Mouse (Mus musculus) midbrain, embryonic 16.5 days (tissue): ENCODE measurements around the gene Clic3. TPM values are rescaled to one million over a fixed set of nuclear protein-coding genes. Genes with fewer than 3 reads are reported as not detected.

Experiments
- ATAC-seq: fragments of 200-750 bp; cut with Nextera tagmentation; 2 replicates; pipeline ENCODE4 v1.8.0; 2017; ENCODE audit warnings: moderate TSS enrichment
- H3K27ac ChIP-seq: fragments of 300-500 bp; sonication (generic); 2 replicates; pipeline ENCODE4 v1.5.1; 2014; ENCODE audit warnings: mild to moderate bottlenecking, low read length, mixed read lengths
- H3K27me3 ChIP-seq: fragments of 300-500 bp; sonication (generic); 2 replicates; pipeline ENCODE4 v1.6.1; 2014; ENCODE audit warnings: low read depth, low read length, mixed read lengths; ENCODE audit not compliant: control insufficient read depth, insufficient read depth
- H3K36me3 ChIP-seq: fragments of 300-500 bp; sonication (generic); 2 replicates; pipeline ENCODE4 v1.6.1; 2014; ENCODE audit warnings: mild to moderate bottlenecking, low read length, moderate library complexity, mixed read lengths; ENCODE audit not compliant: control insufficient read depth, insufficient read depth
- H3K4me1 ChIP-seq: fragments of 300-500 bp; sonication (generic); 2 replicates; pipeline ENCODE4 v1.6.1; 2014; ENCODE audit warnings: mild to moderate bottlenecking, low read length, mixed read lengths; ENCODE audit not compliant: control insufficient read depth, insufficient read depth
- H3K4me2 ChIP-seq: fragments of 300-500 bp; sonication (generic); 2 replicates; pipeline ENCODE4 v1.6.1; 2014; ENCODE audit warnings: mild to moderate bottlenecking, low read length, mixed read lengths
- H3K4me3 ChIP-seq: fragments of 300-500 bp; sonication (generic); 2 replicates; pipeline ENCODE4 v1.5.1; 2014; ENCODE audit warnings: low read depth, mild to moderate bottlenecking, low read length, moderate library complexity, mixed read lengths
- H3K9ac ChIP-seq: fragments of 300-500 bp; sonication (generic); 2 replicates; pipeline ENCODE4 v1.6.1; 2014; ENCODE audit warnings: low read depth, low read length, mixed read lengths
- H3K9me3 ChIP-seq: fragments of 300-500 bp; sonication (generic); replicated peaks from 2 replicates; pipeline ENCODE4 v1.6.1; 2014; ENCODE audit warnings: mild to moderate bottlenecking, low read length, mixed read lengths; ENCODE audit not compliant: control insufficient read depth, poor library complexity, severe bottlenecking
- WGBS: fragments of 180-500 bp; shearing (Covaris S2); extraction: QIAGEN DNeasy Blood & Tissue Kit; methylation state at CpG from one replicate; pipeline ENCODE4 v1.1.7; 2014; 5-methylcytosine and 5-hydroxymethylcytosine counted together
- polyA plus RNA-seq: library from polyadenylated mRNA; unstranded; fragments of >200 nt; fragmentation: Nextera tagmentation; extraction: Ambion mirVana; gene quantifications from 2 replicates; pipeline ENCODE4 v1.2.1, GENCODE M21; 2015

Clic3 gene
- polyA plus RNA-seq, 1 experiment from 2014 or later = 2.8 TPM

GRCm38 (mm10) chr2:25427256-25427655 lies 29.4 kb upstream of the Clic3 start:
- H3K4me3 ChIP-seq = no peak overlapping the region
- H3K36me3 ChIP-seq = no peaks in the 10 kb centered on the region
- 91% methylated on average over 5 of the region's 5 CpGs for WGBS
- H3K9ac ChIP-seq = no peak overlapping the region
- H3K27ac ChIP-seq = no peak overlapping the region
- peaks cover 5% of the 10 kb centered on the region; the same call in 1 of the 2 replicates for H3K27me3 ChIP-seq
- H3K4me1 ChIP-seq = peaks cover 22% of the 10 kb centered on the region
- H3K4me2 ChIP-seq = no peak overlapping the region
- ATAC-seq = no peak
- no peaks in the 10 kb centered on the region for H3K9me3 ChIP-seq

- Histone ChIP-seq H3K4me2 (peak within 1 kb of the TSS; percentile 76), H3K36me3 (peaks cover 6% of the 10 kb centered on the region; the same call in 1 of the 2 replicates), H3K4me1 (peaks cover 22% of the 10 kb centered on the region), H3K27ac (peak within 1 kb of the TSS; percentile 84), H3K9ac (peak within 1 kb of the TSS; percentile 94), H3K27me3 (peaks cover 5% of the 10 kb centered on the region; the same call in 1 of the 2 replicates), H3K9me3 (no peaks in the 10 kb centered on the region), H3K4me3 (peak within 1 kb of the TSS; percentile 67)
- ATAC-seq = peak; percentile 87
- WGBS = under 1% methylated on average over 53 of the region's 89 CpGs
Observed at GRCm38 (mm10) chr2:25428442-25429236, 28.0 kb upstream of the Clic3 start, which contains the start of gene Abca2. Gene Abca2 (plus strand): TSS chr2:25428703.

- peak overlapping the region; percentile 94 for H3K9ac ChIP-seq
- H3K27ac ChIP-seq = peak overlapping the region; percentile 84; the same call in 1 of the 2 replicates
- peak overlapping the region; percentile 67 for H3K4me3 ChIP-seq
- 66% methylated on average over 5 of the region's 5 CpGs for WGBS
- no peaks in the 10 kb centered on the region for H3K9me3 ChIP-seq
- peak overlapping the region; percentile 76 for H3K4me2 ChIP-seq
- H3K4me1 ChIP-seq = peaks cover 22% of the 10 kb centered on the region
- peaks cover 5% of the 10 kb centered on the region; the same call in 1 of the 2 replicates for H3K27me3 ChIP-seq
- ATAC-seq = no peak
- H3K36me3 ChIP-seq = peaks cover 9% of the 10 kb centered on the region; the same call in 1 of the 2 replicates
Observed at GRCm38 (mm10) chr2:25429435-25430180, 27.0 kb upstream of the Clic3 start.

- H3K9me3 ChIP-seq = no peaks in the 10 kb centered on the region
- H3K4me1 ChIP-seq = peaks cover 22% of the 10 kb centered on the region
- H3K36me3 ChIP-seq = peaks cover 18% of the 10 kb centered on the region; the same call in 1 of the 2 replicates
- peak; percentile 5; the same call in 1 of the 2 replicates for ATAC-seq
- peak overlapping the region; percentile 6; the same call in 1 of the 2 replicates for H3K4me3 ChIP-seq
- peaks cover 4% of the 10 kb centered on the region; the same call in 1 of the 2 replicates for H3K27me3 ChIP-seq
- peak overlapping the region; percentile 76 for H3K4me2 ChIP-seq
- H3K27ac ChIP-seq = no peak overlapping the region
- WGBS = 55% methylated on average over 17 of the region's 17 CpGs
- H3K9ac ChIP-seq = peak overlapping the region; percentile 43
Observed at GRCm38 (mm10) chr2:25430395-25431233, 26.0 kb upstream of the Clic3 start.

GRCm38 (mm10) chr2:25431308-25431855 lies 25.3 kb upstream of the Clic3 start:
- no peak overlapping the region for H3K4me3 ChIP-seq
- ATAC-seq = no peak
- WGBS = 42% methylated on average over 6 of the region's 6 CpGs

GRCm38 (mm10) chr2:25432326-25433098 lies 24.1 kb upstream of the Clic3 start:
- H3K27me3 ChIP-seq = no peaks in the 10 kb centered on the region
- H3K4me2 ChIP-seq = no peak overlapping the region
- 83% methylated on average over 11 of the region's 11 CpGs for WGBS
- ATAC-seq = no peak
- no peaks in the 10 kb centered on the region for H3K9me3 ChIP-seq
- H3K4me1 ChIP-seq = peaks cover 22% of the 10 kb centered on the region
- no peak overlapping the region for H3K27ac ChIP-seq
- peaks cover 33% of the 10 kb centered on the region for H3K36me3 ChIP-seq
- H3K9ac ChIP-seq = no peak overlapping the region
- H3K4me3 ChIP-seq = no peak overlapping the region

More at GRCm38 (mm10) chr2:25431308-25431855, 25.3 kb upstream of the Clic3 start:
- H3K36me3 ChIP-seq = peaks cover 22% of the 10 kb centered on the region
- H3K9ac ChIP-seq = peak overlapping the region; percentile 43; the same call in 1 of the 2 replicates
- H3K4me2 ChIP-seq = peak overlapping the region; percentile 76
- H3K27ac ChIP-seq = no peak overlapping the region
- H3K4me1 ChIP-seq = peaks cover 22% of the 10 kb centered on the region
- H3K27me3 ChIP-seq = no peaks in the 10 kb centered on the region
- H3K9me3 ChIP-seq = no peaks in the 10 kb centered on the region

- Histone ChIP-seq H3K9ac (no peak overlapping the region), H3K27ac (no peak overlapping the region), H3K4me3 (no peak overlapping the region), H3K36me3 (peaks cover 39% of the 10 kb centered on the region), H3K9me3 (no peaks in the 10 kb centered on the region), H3K4me1 (peaks cover 22% of the 10 kb centered on the region), H3K4me2 (no peak overlapping the region), H3K27me3 (no peaks in the 10 kb centered on the region)
- WGBS = 93% methylated on average over 17 of the region's 17 CpGs
- ATAC-seq = no peak
Observed at GRCm38 (mm10) chr2:25433101-25433500, 23.5 kb upstream of the Clic3 start.
